Mouse (Mus musculus) heart, adult 2 months (tissue): ENCODE results near the gene Duox2. TPM values are rescaled to one million over a fixed set of nuclear protein-coding genes. Genes with fewer than 3 reads are reported as not detected.
"Not testable (repeated sequence)": the region's sequence is repeated elsewhere in the genome, so short reads cannot be mapped to it uniquely, and the experiment has no call there.

Experiments used
- DNase-seq, 2 experiments: peaks; one replicate each; pipeline ENCODE4 v3.0.0; 2021
- H3K27ac ChIP-seq: fragments of 200-600 bp; 2 replicates; pipeline ENCODE4 v1.8.1; 2022
- H3K27me3 ChIP-seq: fragments of 200-500 bp; 2 replicates; pipeline ENCODE4 v1.6.1; 2012; ENCODE audit warnings: mild to moderate bottlenecking, low read length, inconsistent platforms, mixed read lengths; ENCODE audit not compliant: control insufficient read depth, insufficient read depth
- H3K36me3 ChIP-seq: fragments of 200-500 bp; 2 replicates; pipeline ENCODE4 v1.6.1; 2012; ENCODE audit warnings: low read length, inconsistent platforms; ENCODE audit not compliant: control insufficient read depth, insufficient read depth
- H3K4me1 ChIP-seq: fragments of 200-500 bp; 2 replicates; pipeline ENCODE4 v1.6.1; 2011; ENCODE audit warnings: low read length; ENCODE audit not compliant: control insufficient read depth, insufficient read depth
- H3K4me3 ChIP-seq: fragments of 200-600 bp; 2 replicates; pipeline ENCODE4 v1.8.1; 2022
- H3K79me2 ChIP-seq: fragments of 200-500 bp; replicated peaks from 2 replicates; pipeline ENCODE4 v1.6.1; 2012; ENCODE audit warnings: mild to moderate bottlenecking, inconsistent platforms, low read length, moderate library complexity, mixed read lengths; ENCODE audit not compliant: control insufficient read depth, insufficient read depth
- H3K9ac ChIP-seq: fragments of 200-500 bp; 2 replicates; pipeline ENCODE4 v1.6.1; 2012; ENCODE audit warnings: low read depth, mild to moderate bottlenecking, control low read depth, inconsistent platforms, low read length, mixed read lengths
- CTCF ChIP-seq: fragments of 200-600 bp; IDR thresholded peaks from 2 replicates; pipeline ENCODE4 v1.8.1; 2022; ENCODE audit warnings: antibody characterized with exemption, mild to moderate bottlenecking, moderate library complexity
- EP300 ChIP-seq: fragments of 200-500 bp; IDR thresholded peaks from 2 replicates; pipeline ENCODE4 v1.6.1; 2011; ENCODE audit warnings: low read depth, low read length, control low read depth; ENCODE audit not compliant: insufficient read depth
- POLR2A ChIP-seq: fragments of 200-500 bp; IDR thresholded peaks from 2 replicates; pipeline ENCODE4 v1.6.1; 2011; ENCODE audit warnings: mild to moderate bottlenecking, low read depth, low read length, control low read depth; ENCODE audit not compliant: insufficient read depth
- WGBS: fragments of 180-500 bp; shearing (Covaris S2); methylation state at CpG from one replicate; pipeline ENCODE4 v1.1.7; 2018; 5-methylcytosine and 5-hydroxymethylcytosine counted together
- intact Hi-C: fragments of 180-260 bp; cut with DNase I; formaldehyde crosslinking; loops from one replicate; pipeline ENCODE4 v1.15.1; 2025
- polyA plus RNA-seq: library from polyadenylated mRNA; depleted of rRNA; stranded (reverse); fragments of >200 nt; gene quantifications from 2 replicates; pipeline ENCODE4 v1.2.3, GENCODE M21; 2012
- total RNA-seq, 2 experiments: library from RNA; stranded (reverse); gene quantifications; 2 replicates each; pipeline ENCODE4 v1.2.3; 2021

Duox2 gene
- total and polyA plus RNA-seq, 3 experiments = 0.57 to 0.84 (median 0.61) TPM

GRCm38 (mm10) chr2:122332222-122332621 is 34.0 kb upstream of the Duox2 start:
- H3K27ac ChIP-seq = no peak overlapping the region
- H3K9ac ChIP-seq = no peak overlapping the region
- H3K27me3 ChIP-seq = no peaks in the 10 kb centered on the region
- TF ChIP-seq EP300 = no peak
- no peak for TF ChIP-seq CTCF
- no peak for TF ChIP-seq POLR2A
- H3K36me3 ChIP-seq = no peaks in the 10 kb centered on the region
- H3K4me3 ChIP-seq = no peak overlapping the region
- H3K79me2 ChIP-seq = no peaks in the 10 kb centered on the region
- WGBS = 73% methylated on average over 3 of the region's 3 CpGs
- no peaks in the 10 kb centered on the region for H3K4me1 ChIP-seq
- no peak for DNase-seq
- intact Hi-C loops = no loop called here

DNA sequence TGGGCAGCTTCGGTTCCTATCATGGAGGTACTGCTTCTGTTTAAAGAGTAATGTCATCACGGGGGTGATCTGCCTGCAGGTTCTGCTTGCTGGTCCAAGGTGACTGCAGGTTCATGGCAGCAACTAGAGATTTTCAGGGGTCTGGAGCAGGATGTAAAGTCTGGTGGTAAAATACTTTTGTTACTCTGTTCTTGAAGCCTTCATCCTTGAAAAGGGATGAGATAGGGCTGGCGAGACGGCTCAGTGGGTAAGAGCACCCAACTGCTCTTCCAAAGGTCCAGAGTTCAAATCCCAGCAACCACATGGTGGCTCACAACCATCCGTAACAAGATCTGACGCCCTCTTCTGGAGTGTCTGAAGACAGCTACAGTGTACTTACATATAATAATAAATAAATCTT is 32.1 kb upstream of the Duox2 start:
- DNase-seq, H3K4me1 ChIP-seq, H3K27me3 ChIP-seq, H3K9ac ChIP-seq, H3K4me3 ChIP-seq, H3K36me3 ChIP-seq, intact Hi-C loops, H3K79me2 ChIP-seq, H3K27ac ChIP-seq: not testable (repeated sequence)
- WGBS = 81% methylated on average over 6 of the region's 6 CpGs

DNA sequence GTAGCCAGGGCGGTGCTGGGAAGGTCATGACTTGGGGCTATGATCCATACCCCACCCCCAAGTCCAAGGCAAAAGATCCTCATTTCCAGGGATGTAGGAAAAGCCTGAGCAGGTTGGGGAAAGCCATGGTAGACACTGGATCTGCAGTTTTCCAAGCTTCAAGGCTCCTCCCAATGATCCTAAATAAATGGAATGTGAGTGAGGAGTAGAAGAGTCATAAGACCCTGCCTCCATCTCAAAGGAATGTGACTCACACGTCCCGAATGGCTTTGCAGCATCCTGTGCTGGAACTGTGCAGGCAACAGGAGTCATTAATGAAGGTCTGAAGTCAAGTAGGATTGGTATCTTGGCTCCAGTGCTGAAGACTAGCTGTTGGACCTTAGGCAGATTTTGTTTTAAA is 29.7 kb upstream of the Duox2 start:
- no peak for DNase-seq
- Histone ChIP-seq H3K4me1 (no peaks in the 10 kb centered on the region), H3K9ac (no peak overlapping the region), H3K27me3 (no peaks in the 10 kb centered on the region), H3K79me2 (no peaks in the 10 kb centered on the region), H3K27ac (no peak overlapping the region), H3K36me3 (no peaks in the 10 kb centered on the region), H3K4me3 (no peak overlapping the region)
- TF ChIP-seq POLR2A (no peak), CTCF (no peak)
- 29% methylated on average over 3 of the region's 3 CpGs for WGBS
- intact Hi-C loops = no loop called here

DNA sequence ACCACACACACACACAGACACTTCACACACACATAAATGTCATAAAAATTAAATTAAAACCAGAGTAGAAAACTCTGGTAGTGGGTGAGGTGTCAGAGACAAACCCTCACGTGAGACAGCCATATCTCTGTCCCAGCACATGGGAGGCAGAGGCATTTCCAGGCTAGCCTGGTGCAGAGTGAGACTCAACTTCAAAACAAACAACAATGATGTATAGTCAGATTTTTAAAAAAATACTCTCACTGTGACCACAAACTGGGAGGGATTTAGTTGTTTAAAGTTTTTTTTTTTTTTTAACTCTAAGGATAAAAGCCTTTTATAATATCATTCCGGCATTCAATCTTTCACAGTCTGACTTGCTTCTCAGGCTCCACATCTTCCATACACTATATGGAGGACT is 27.1 kb upstream of the Duox2 start:
- Histone ChIP-seq H3K36me3 (no peaks in the 10 kb centered on the region), H3K9ac (no peak overlapping the region), H3K79me2 (no peaks in the 10 kb centered on the region), H3K4me3 (no peak overlapping the region), H3K4me1 (no peaks in the 10 kb centered on the region), H3K27ac (no peak overlapping the region), H3K27me3 (no peaks in the 10 kb centered on the region)
- intact Hi-C loops = no loop called here
- no peak for DNase-seq
- 69% methylated on average over 2 of the region's 2 CpGs for WGBS
- TF ChIP-seq POLR2A (no peak), EP300 (no peak), CTCF (no peak)

GRCm38 (mm10) chr2:122324586-122324985 is 26.3 kb upstream of the Duox2 start:
- Histone ChIP-seq H3K36me3 (no peaks in the 10 kb centered on the region), H3K79me2 (no peaks in the 10 kb centered on the region), H3K27ac (no peak overlapping the region), H3K9ac (no peak overlapping the region), H3K4me1 (no peaks in the 10 kb centered on the region), H3K27me3 (no peaks in the 10 kb centered on the region), H3K4me3 (no peak overlapping the region)
- DNase-seq = no peak
- WGBS = 80% methylated on average over 3 of the region's 3 CpGs
- TF ChIP-seq POLR2A (no peak), CTCF (no peak), EP300 (no peak)
- intact Hi-C loops = no loop called here

- H3K4me3 ChIP-seq = no peak overlapping the region
- DNase-seq = no peak
- TF ChIP-seq CTCF (no peak), POLR2A (no peak), EP300 (no peak)
- H3K9ac ChIP-seq = no peak overlapping the region
- no peak overlapping the region for H3K27ac ChIP-seq
- no peaks in the 10 kb centered on the region; the same call in 1 of the 2 replicates for H3K27me3 ChIP-seq
- H3K4me1 ChIP-seq = no peaks in the 10 kb centered on the region
- no peaks in the 10 kb centered on the region for H3K79me2 ChIP-seq
- no peaks in the 10 kb centered on the region for H3K36me3 ChIP-seq
- intact Hi-C loops = no loop called here
- WGBS = 57% methylated on average over 3 of the region's 3 CpGs
Measured at GRCm38 (mm10) chr2:122323960-122324359, 25.7 kb upstream of the Duox2 start.

DNA sequence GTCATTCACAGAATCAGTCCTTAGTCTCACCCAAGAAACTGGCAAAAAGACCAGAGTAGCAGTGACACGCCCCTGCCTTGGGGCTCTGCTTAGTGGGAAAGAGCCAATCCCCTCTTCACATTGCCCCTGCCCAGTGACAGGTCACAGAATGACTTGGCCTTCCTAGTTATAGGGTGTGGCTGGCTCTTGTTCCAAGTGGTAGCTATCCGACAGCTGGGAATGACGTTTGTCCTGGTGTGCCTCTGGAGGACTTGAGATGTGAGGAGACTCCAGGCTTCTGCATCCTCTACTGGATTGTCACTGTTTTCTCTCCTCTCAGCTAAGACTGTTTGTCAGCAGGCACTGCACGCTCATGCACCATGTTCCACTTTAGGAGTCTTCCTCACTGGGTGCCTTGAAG is 19.1 kb upstream of the Duox2 start:
- intact Hi-C loops = no loop called here
- WGBS = 46% methylated on average over 4 of the region's 4 CpGs
- Histone ChIP-seq H3K27ac (no peak overlapping the region), H3K9ac (no peak overlapping the region), H3K36me3 (no peaks in the 10 kb centered on the region), H3K79me2 (no peaks in the 10 kb centered on the region), H3K4me3 (no peak overlapping the region), H3K4me1 (peaks cover 3% of the 10 kb centered on the region), H3K27me3 (peaks cover 9% of the 10 kb centered on the region)
- no peak for DNase-seq
- TF ChIP-seq POLR2A = no peak
- no peak for TF ChIP-seq CTCF
- TF ChIP-seq EP300 = no peak
